Mouse (Mus musculus): ENCODE measurements around the gene Pde2a. TPM values are rescaled to one million over a fixed set of nuclear protein-coding genes. Genes with fewer than 3 reads are reported as not detected.

Gene Pde2a
- polyA plus RNA-seq, 1 experiment from 2014 or later, result 8.9 TPM

DNA sequence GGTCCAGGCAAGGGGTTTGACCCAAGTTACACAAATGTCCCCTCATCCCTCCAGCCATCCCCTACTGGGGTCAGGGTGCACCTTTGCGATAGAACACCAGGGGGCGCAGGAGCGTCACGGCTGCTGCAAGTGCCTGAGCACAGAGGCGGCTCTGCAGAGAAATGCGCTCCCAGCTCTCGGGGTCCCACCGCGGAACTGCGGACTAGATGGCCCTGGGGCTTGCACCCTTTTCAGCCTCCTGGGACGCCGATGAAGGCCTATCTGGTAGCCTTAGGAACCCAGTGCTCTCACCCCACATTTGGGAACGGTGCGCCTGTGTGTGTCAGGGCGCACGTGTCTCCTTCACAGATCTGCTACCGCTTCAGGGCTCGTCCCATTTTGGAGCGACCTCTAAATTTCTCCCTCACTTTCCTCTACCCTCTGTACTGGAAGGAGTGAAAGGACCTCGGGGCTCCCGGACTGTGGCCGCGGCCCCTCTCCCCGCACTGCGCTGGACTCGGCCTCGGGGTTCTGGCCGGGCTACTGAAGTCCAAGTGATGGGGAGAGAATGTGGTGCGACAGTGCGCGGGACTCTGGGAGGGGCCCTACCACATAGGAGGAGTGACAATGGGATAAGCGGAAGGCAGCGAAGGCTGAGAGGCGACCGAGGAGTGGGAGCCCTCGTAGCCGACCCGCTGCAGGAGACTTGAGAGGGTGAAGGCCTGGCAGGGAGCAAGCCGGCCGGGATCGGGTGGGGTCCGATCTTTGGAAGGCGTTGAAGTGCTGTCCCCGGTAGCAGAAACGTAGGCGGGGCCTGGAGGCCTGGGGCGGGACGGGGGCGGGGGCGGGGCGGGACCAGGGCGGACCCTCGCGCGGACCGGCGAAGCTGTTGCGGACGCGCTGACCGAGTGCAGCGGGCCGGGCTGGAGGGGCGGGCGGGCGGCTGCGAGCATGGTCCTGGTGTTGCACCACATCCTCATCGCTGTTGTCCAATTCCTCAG is 29.2 kb downstream of the Pde2a start:
- WGBS, result under 1% methylated on average over 54 of the region's 68 CpGs
- peak overlapping the region; percentile 40 for H3K4me3 ChIP-seq (ENCODE audit: low read depth, low read length)
- H3K9ac ChIP-seq (replicated peaks; ENCODE audit: low read depth, low read length), result no peak overlapping the region
- no peaks in the 10 kb centered on the region for H3K36me3 ChIP-seq (ENCODE audit: control insufficient read depth, insufficient read depth, low read length)
- no peaks in the 10 kb centered on the region for H3K9me3 ChIP-seq (ENCODE audit: control insufficient read depth, low read depth, low read length)
- peak overlapping the region; percentile 86 for H3K4me2 ChIP-seq (replicated peaks; ENCODE audit: low read depth, low read length)
- H3K4me1 ChIP-seq (ENCODE audit: control insufficient read depth, insufficient read depth, low read length), result no peaks in the 10 kb centered on the region
- 0 out of 2 replicates have a peak, but pooled peaks cover 9% of the 10 kb centered on the region for H3K27me3 ChIP-seq (ENCODE audit: control insufficient read depth, insufficient read depth, low read length)
- no peak overlapping the region for H3K27ac ChIP-seq (ENCODE audit: low read length)
- ATAC-seq (ENCODE audit: insufficient number of reproducible peaks, insufficient read depth, low FRiP score, low read depth), result peak; percentile 80

DNA sequence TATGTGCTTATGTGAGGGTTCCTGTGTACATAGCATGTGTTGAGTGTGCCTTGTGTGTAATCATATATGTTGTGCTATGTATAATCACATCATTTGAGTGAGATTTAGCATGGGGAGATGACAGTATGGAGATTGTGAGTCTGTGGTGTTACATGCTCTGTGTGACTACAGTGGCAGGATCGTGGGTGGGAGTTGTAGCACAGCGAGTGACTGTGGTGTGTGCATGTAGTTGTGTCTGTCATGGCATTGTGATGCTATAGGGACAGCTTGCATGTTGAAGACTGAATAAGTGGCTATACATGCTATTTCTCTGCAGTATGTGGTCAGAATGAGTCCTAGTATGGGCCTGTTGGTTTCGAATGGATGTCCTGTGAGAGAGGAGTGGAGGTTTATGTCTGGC is 31.2 kb downstream of the Pde2a start:
- 0 out of 2 replicates have a peak overlapping the region, but pooled peaks have one; percentile 4 for H3K4me2 ChIP-seq (replicated peaks; ENCODE audit: low read depth, low read length)
- WGBS, result 87% methylated on average over 3 of the region's 3 CpGs
- H3K9me3 ChIP-seq (ENCODE audit: control insufficient read depth, low read depth, low read length), result no peaks in the 10 kb centered on the region
- H3K27ac ChIP-seq (ENCODE audit: low read length), result no peak overlapping the region
- no peaks in the 10 kb centered on the region for H3K36me3 ChIP-seq (ENCODE audit: control insufficient read depth, insufficient read depth, low read length)
- H3K4me1 ChIP-seq (ENCODE audit: control insufficient read depth, insufficient read depth, low read length), result no peaks in the 10 kb centered on the region
- no peak overlapping the region for H3K9ac ChIP-seq (replicated peaks; ENCODE audit: low read depth, low read length)
- 0 out of 2 replicates have a peak, but pooled peaks cover 9% of the 10 kb centered on the region for H3K27me3 ChIP-seq (ENCODE audit: control insufficient read depth, insufficient read depth, low read length)
- no peak for ATAC-seq (ENCODE audit: insufficient number of reproducible peaks, insufficient read depth, low FRiP score, low read depth)
- no peak overlapping the region for H3K4me3 ChIP-seq (ENCODE audit: low read depth, low read length)

DNA sequence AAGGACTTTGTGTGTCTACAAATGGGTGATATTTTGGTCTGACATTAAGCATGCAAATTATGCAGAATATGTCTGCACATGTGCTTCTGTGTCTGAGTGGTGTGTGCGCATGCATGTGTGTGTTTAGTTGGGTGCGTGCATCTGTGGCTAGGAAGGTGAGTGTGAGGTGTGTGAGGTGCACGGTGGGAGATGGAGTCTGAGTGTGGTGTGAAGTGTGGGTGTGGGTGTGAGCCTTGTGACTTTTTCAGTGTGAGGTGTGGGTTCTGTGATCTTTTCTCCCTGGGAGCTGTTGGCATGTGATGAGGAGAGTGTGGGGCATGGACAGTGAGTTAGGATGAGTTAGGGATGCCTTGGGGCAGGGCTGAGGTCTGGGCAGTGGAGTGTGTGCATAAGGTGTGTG is 31.8 kb downstream of the Pde2a start:
- no peaks in the 10 kb centered on the region for H3K9me3 ChIP-seq (ENCODE audit: control insufficient read depth, low read depth, low read length)
- no peaks in the 10 kb centered on the region for H3K4me1 ChIP-seq (ENCODE audit: control insufficient read depth, insufficient read depth, low read length)
- no peaks in the 10 kb centered on the region for H3K36me3 ChIP-seq (ENCODE audit: control insufficient read depth, insufficient read depth, low read length)
- no peak overlapping the region for H3K4me3 ChIP-seq (ENCODE audit: low read depth, low read length)
- no peak for ATAC-seq (ENCODE audit: insufficient number of reproducible peaks, insufficient read depth, low FRiP score, low read depth)
- no peak overlapping the region for H3K9ac ChIP-seq (replicated peaks; ENCODE audit: low read depth, low read length)
- H3K27ac ChIP-seq (ENCODE audit: low read length), result no peak overlapping the region
- H3K27me3 ChIP-seq (ENCODE audit: control insufficient read depth, insufficient read depth, low read length), result 0 out of 2 replicates have a peak, but pooled peaks cover 9% of the 10 kb centered on the region
- H3K4me2 ChIP-seq (replicated peaks; ENCODE audit: low read depth, low read length), result 0 out of 2 replicates have a peak overlapping the region, but pooled peaks have one; percentile 0
- 86% methylated on average over 3 of the region's 3 CpGs for WGBS

DNA sequence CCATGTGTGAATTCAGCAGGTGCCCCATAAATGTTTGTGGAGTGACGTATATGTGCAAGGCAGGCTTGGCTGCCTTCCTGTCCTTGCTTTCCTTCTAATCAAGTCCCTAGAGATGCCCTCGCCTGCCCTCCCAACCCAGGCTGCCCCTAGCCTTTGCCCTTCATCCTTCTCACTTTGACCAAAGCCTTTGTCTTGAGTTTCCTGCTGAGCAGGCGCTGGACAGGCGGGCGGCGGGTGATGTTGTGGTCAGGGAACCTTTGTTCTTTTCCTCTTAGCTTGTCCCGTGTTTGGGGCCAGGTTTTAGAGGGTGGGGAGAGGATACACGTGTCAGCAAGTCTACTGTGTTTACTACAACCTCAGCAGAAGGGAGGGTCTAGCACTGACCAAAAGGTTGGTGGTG is 32.2 kb downstream of the Pde2a start:
- Histone ChIP-seq H3K9me3 (ENCODE audit: control insufficient read depth, low read depth, low read length) (no peaks in the 10 kb centered on the region), H3K9ac (replicated peaks; ENCODE audit: low read depth, low read length) (no peak overlapping the region), H3K4me2 (replicated peaks; ENCODE audit: low read depth, low read length) (no peak overlapping the region), H3K27ac (ENCODE audit: low read length) (no peak overlapping the region), H3K4me1 (ENCODE audit: control insufficient read depth, insufficient read depth, low read length) (no peaks in the 10 kb centered on the region), H3K27me3 (ENCODE audit: control insufficient read depth, insufficient read depth, low read length) (0 out of 2 replicates have a peak, but pooled peaks cover 9% of the 10 kb centered on the region), H3K4me3 (ENCODE audit: low read depth, low read length) (no peak overlapping the region), H3K36me3 (ENCODE audit: control insufficient read depth, insufficient read depth, low read length) (no peaks in the 10 kb centered on the region)
- 46% methylated on average over 8 of the region's 8 CpGs for WGBS
- no peak for ATAC-seq (ENCODE audit: insufficient number of reproducible peaks, insufficient read depth, low FRiP score, low read depth)

DNA sequence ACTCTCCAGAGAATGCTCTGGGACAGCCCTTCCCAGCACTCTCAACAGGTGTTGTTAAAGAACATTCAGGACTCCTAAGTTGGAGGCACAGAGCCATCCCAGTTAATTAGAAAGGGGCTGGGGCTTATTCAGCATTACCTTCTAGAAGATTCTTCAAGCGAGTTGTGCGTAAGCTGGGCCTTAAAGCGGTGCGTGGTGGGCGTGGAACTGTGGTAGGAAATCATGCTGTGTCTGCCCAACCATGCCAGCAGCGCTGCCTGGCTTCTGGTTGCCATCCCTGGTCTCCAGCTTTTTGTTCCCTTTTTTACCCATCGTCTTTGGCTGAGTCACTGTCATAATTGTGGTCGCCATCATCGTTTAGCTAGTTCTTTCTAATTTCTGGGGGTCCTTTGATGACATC is 33.0 kb downstream of the Pde2a start:
- 84% methylated on average over 9 of the region's 9 CpGs for WGBS
- Histone ChIP-seq H3K9ac (replicated peaks; ENCODE audit: low read depth, low read length) (no peak overlapping the region), H3K9me3 (ENCODE audit: control insufficient read depth, low read depth, low read length) (no peaks in the 10 kb centered on the region), H3K27me3 (ENCODE audit: control insufficient read depth, insufficient read depth, low read length) (0 out of 2 replicates have a peak, but pooled peaks cover 9% of the 10 kb centered on the region), H3K27ac (ENCODE audit: low read length) (no peak overlapping the region), H3K4me3 (ENCODE audit: low read depth, low read length) (no peak overlapping the region), H3K36me3 (ENCODE audit: control insufficient read depth, insufficient read depth, low read length) (no peaks in the 10 kb centered on the region), H3K4me1 (ENCODE audit: control insufficient read depth, insufficient read depth, low read length) (no peaks in the 10 kb centered on the region), H3K4me2 (replicated peaks; ENCODE audit: low read depth, low read length) (no peak overlapping the region)
- ATAC-seq (ENCODE audit: insufficient number of reproducible peaks, insufficient read depth, low FRiP score, low read depth), result no peak

DNA sequence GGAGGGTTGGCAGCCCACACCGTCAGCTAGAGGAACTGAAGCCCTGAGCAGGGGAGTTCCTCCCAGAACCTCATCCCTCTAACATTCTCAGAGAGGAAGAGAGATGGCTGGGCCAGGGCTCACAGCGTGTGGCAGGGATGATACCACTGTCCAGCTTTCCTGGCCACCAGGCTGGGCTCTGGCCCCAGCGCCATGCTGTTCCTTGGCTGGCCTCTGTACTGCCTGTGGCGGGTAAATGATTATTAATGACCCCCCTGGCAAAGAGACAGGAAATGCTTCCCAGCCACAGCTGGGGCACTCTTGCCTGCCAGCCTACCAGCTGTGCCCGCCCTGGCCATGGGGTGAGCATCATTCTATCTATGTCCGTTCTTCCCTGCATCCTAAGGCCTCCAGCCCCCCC is 33.6 kb downstream of the Pde2a start:
- no peaks in the 10 kb centered on the region for H3K4me1 ChIP-seq (ENCODE audit: control insufficient read depth, insufficient read depth, low read length)
- no peak overlapping the region for H3K27ac ChIP-seq (ENCODE audit: low read length)
- 71% methylated on average over 6 of the region's 6 CpGs for WGBS
- ATAC-seq (ENCODE audit: insufficient number of reproducible peaks, insufficient read depth, low FRiP score, low read depth), result no peak
- H3K27me3 ChIP-seq (ENCODE audit: control insufficient read depth, insufficient read depth, low read length), result 0 out of 2 replicates have a peak, but pooled peaks cover 9% of the 10 kb centered on the region
- H3K9ac ChIP-seq (replicated peaks; ENCODE audit: low read depth, low read length), result no peak overlapping the region
- H3K36me3 ChIP-seq (ENCODE audit: control insufficient read depth, insufficient read depth, low read length), result no peaks in the 10 kb centered on the region
- no peak overlapping the region for H3K4me3 ChIP-seq (ENCODE audit: low read depth, low read length)
- no peaks in the 10 kb centered on the region for H3K9me3 ChIP-seq (ENCODE audit: control insufficient read depth, low read depth, low read length)
- H3K4me2 ChIP-seq (replicated peaks; ENCODE audit: low read depth, low read length), result no peak overlapping the region

DNA sequence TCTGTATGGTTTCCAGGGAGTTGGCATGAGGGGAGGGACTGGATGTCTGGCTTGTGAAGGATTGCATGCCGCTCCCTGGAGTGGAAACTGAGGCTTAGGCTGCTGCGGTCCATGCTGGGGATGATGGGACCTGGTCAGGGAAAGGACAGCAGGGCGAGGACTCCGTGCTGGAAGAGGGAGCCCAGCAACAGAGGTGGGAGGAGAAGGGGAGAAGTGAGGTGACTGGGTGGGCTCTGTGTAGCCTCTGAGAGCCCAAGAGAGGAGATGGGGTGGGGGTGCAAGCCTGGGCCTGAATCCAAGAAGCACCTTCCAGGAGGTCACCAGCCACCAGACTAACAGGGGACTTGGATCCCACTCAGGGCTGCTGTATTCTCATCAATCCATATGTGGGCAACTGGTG is 34.8 kb downstream of the Pde2a start:
- 0 out of 2 replicates have a peak, but pooled peaks cover 9% of the 10 kb centered on the region for H3K27me3 ChIP-seq (ENCODE audit: control insufficient read depth, insufficient read depth, low read length)
- no peak overlapping the region for H3K27ac ChIP-seq (ENCODE audit: low read length)
- no peaks in the 10 kb centered on the region for H3K4me1 ChIP-seq (ENCODE audit: control insufficient read depth, insufficient read depth, low read length)
- no peaks in the 10 kb centered on the region for H3K36me3 ChIP-seq (ENCODE audit: control insufficient read depth, insufficient read depth, low read length)
- no peak overlapping the region for H3K9ac ChIP-seq (replicated peaks; ENCODE audit: low read depth, low read length)
- no peaks in the 10 kb centered on the region for H3K9me3 ChIP-seq (ENCODE audit: control insufficient read depth, low read depth, low read length)
- H3K4me3 ChIP-seq (ENCODE audit: low read depth, low read length), result no peak overlapping the region
- no peak overlapping the region for H3K4me2 ChIP-seq (replicated peaks; ENCODE audit: low read depth, low read length)
- ATAC-seq (ENCODE audit: insufficient number of reproducible peaks, insufficient read depth, low FRiP score, low read depth), result no peak
- WGBS, result 61% methylated on average over 4 of the region's 4 CpGs

DNA sequence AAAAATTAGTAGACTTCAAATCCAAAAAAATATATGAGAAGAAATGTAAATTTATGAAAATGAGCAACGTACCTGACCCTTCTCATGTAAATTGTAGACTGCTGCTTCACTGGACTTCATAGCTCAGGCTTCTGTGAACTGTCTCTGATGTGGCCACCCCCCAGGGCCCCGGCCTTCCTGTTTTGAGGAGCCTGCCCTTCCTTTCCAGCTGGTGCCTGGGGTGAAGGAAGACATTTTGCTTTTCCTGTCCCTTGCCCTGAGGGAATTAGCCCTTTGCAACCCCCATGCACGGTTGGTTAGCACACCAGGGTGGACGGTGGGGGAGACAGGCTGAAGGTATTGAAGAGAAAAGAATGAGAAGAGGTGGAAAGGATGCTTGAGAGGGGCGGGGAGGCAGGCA is 35.3 kb downstream of the Pde2a start:
- 48% methylated on average over 5 of the region's 5 CpGs for WGBS

More for the DNA sequence above, 35.3 kb downstream of the Pde2a start:
- Histone ChIP-seq H3K9ac (replicated peaks; ENCODE audit: low read depth, low read length) (no peak overlapping the region), H3K4me2 (replicated peaks; ENCODE audit: low read depth, low read length) (no peak overlapping the region), H3K9me3 (ENCODE audit: control insufficient read depth, low read depth, low read length) (no peaks in the 10 kb centered on the region), H3K27me3 (ENCODE audit: control insufficient read depth, insufficient read depth, low read length) (0 out of 2 replicates have a peak, but pooled peaks cover 9% of the 10 kb centered on the region), H3K4me3 (ENCODE audit: low read depth, low read length) (no peak overlapping the region), H3K36me3 (ENCODE audit: control insufficient read depth, insufficient read depth, low read length) (no peaks in the 10 kb centered on the region), H3K27ac (ENCODE audit: low read length) (no peak overlapping the region), H3K4me1 (ENCODE audit: control insufficient read depth, insufficient read depth, low read length) (no peaks in the 10 kb centered on the region)
- ATAC-seq (ENCODE audit: insufficient number of reproducible peaks, insufficient read depth, low FRiP score, low read depth), result no peak

Measured in stomach, embryonic 14.5 days (tissue).